Mouse (Mus musculus): ENCODE measurements around the gene Exosc10.

Exosc10 gene

GRCm38 (mm10) chr4:148573222-148573621 is 15.0 kb downstream of the Exosc10 start:
- no peak for DNase-seq (ENCODE audit: low spot score)

DNA sequence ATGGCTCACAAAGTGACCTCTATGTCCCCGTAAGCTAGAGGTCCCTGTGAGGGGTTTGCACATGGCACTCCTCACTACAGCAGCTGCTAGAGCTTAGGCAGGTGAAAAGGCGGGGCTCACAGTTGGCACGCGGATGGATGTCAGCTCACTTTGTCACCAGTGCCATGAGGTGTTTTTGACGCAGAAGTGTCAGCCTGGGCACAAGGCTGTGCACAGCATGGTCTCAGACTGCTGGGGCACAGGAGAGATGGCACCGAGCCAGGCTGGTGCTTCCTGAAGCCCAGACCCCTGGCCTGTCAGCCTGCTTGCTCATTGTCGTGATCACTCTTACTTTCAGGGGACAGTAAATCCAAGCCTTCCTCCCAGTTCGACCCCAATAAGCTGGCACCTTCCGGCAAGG is 22.5 kb downstream of the Exosc10 start:
- DNase-seq (ENCODE audit: low spot score), result no peak

GRCm38 (mm10) chr4:148581422-148581821 is 23.2 kb downstream of the Exosc10 start:
- no peak for DNase-seq (ENCODE audit: low spot score)

- DNase-seq (ENCODE audit: low spot score), result no peak
These were observed 25.0 kb downstream of the Exosc10 start for GRCm38 (mm10) chr4:148583257-148583656.

DNA sequence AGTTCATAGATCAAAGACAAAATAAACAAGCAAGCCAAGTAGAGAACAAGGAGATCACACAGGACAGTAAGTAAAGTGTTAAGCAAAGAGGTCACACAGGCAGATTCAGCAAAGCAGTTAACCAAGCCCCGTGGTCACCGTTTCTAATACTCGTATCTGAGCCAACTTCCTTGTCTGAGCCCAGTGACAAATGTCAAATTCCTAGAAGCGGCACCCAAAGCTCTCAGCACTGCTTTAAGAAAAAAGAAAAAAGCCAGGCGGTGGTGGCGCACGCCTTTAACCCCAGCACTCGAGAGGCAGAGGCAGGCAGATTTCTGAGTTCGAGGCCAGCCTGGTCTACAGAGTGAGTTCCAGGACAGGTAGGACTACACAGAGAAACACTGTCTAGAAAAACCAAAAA is 28.4 kb downstream of the Exosc10 start:
- DNase-seq (ENCODE audit: low spot score), result no peak

- no peak for DNase-seq (ENCODE audit: low spot score)
These were observed 30.6 kb downstream of the Exosc10 start for GRCm38 (mm10) chr4:148588793-148589192.

DNA sequence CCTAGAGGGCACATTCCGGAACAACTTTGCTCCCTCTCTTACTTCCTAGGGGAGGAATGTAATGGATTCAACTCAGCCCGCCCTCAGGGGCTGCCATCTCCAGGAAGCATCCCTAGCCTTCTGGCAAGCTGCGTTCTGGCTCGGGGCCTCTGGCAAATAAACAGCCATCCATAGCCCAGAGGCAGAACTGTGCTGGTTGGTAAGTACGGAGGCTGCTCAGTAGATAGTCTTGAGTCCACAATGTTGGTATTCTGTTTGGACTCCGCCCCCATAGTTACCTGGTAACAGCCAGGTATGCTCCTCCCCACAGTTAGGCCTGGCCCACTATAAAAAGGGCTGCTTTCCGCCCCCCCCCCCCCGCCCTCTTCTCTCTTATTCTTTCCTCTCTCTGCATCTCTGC is 31.3 kb downstream of the Exosc10 start:
- no peak for DNase-seq (ENCODE audit: low spot score)

DNA sequence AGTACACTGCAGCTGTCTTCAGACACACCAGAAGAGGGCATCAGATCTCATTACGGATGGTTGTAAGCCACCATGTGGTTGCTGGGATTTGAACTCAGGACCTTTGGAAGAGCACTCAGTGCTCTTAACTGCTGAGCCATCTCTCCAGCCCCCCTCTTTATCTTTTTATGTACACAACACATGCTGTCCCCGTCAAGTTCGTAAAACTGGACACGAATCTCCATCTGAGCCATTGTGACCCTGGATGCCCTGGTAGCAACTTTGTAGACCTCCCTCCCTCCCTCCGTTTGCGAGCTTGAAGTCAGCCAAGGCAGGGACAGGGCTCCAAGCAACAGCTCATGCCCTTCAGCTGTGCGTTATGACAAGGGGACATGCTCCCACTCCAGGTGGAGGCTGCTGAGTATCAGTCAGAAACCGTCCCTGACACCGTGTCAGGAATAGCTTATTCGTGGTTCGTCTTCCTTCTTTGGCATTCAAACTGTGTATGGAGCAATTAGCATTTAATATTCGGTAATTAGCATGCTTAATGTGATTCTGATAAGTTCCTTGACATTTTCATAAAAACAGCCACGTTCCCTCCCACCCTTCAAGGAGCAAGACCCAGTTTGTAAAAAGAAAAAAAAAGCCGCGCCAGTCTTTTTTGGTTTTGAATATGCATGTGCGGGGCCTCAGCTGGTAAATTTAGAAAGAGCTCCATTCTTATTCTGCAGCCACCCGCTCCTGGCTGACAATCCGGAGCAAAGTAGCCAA is 32.4 kb downstream of the Exosc10 start:
- DNase-seq (ENCODE audit: low spot score), result no peak

DNA sequence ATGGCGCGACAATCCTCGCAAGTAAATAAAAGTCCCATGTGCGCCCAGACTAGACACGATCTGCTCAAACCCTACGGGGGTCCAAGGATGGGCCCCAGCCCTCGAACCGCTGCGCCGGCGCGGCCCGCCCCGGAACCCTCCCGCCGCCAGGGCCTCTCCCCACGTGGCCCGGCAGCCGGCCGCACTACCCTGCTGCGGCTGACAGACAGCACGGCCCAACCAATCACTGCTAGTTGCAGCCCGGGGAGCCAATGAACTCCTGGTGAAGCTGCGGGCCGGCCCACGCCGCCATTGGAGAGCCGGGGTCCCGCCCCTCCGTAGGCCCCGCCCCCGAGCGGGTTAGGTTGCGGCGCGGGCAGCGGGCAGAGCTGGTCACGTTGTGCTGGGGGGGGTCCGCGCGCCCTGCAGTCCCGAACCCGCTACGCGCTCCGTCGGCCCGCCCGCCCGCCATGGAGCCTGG is 33.0 kb downstream of the Exosc10 start, which contains the start of gene Srm:
Srm (plus strand) TSS at position 333 of the 460 bp plus-strand sequence.
- DNase-seq (ENCODE audit: low spot score), result peak; percentile 99

- DNase-seq (ENCODE audit: low spot score), result no peak
These were observed 33.6 kb downstream of the Exosc10 start for GRCm38 (mm10) chr4:148591637-148592380.

DNA sequence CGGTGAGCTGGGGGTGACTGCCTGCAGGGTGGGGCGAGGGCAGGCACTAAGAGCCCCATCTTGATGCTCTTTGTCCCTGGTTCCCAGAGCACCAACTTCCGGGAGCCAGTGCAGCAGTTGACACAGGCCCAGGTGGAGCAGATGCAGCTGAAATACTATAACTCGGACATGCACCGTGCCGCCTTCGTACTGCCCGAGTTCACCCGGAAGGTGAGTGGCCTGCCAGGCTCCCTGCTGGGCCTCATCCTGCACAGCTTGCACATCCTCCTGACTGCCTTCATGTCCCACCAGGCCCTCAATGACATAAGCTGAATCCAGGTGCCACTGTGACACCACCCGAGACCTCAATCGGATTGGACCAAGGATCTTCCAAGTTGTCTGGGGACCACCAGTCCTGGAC is 35.8 kb downstream of the Exosc10 start:
- no peak for DNase-seq (ENCODE audit: low spot score)

- no peak for DNase-seq (ENCODE audit: low spot score)
These were observed 37.7 kb downstream of the Exosc10 start for GRCm38 (mm10) chr4:148595916-148596315.

GRCm38 (mm10) chr4:148596731-148597130 is 38.5 kb downstream of the Exosc10 start:
- no peak for DNase-seq (ENCODE audit: low spot score)

- no peak for DNase-seq (ENCODE audit: low spot score)
These were observed 40.6 kb downstream of the Exosc10 start for GRCm38 (mm10) chr4:148598826-148599225.

- DNase-seq (ENCODE audit: low spot score), result no peak
These were observed 42.1 kb downstream of the Exosc10 start for GRCm38 (mm10) chr4:148600316-148600715.

- DNase-seq (ENCODE audit: low spot score), result no peak
These were observed 43.6 kb downstream of the Exosc10 start for GRCm38 (mm10) chr4:148601871-148602270.

DNA sequence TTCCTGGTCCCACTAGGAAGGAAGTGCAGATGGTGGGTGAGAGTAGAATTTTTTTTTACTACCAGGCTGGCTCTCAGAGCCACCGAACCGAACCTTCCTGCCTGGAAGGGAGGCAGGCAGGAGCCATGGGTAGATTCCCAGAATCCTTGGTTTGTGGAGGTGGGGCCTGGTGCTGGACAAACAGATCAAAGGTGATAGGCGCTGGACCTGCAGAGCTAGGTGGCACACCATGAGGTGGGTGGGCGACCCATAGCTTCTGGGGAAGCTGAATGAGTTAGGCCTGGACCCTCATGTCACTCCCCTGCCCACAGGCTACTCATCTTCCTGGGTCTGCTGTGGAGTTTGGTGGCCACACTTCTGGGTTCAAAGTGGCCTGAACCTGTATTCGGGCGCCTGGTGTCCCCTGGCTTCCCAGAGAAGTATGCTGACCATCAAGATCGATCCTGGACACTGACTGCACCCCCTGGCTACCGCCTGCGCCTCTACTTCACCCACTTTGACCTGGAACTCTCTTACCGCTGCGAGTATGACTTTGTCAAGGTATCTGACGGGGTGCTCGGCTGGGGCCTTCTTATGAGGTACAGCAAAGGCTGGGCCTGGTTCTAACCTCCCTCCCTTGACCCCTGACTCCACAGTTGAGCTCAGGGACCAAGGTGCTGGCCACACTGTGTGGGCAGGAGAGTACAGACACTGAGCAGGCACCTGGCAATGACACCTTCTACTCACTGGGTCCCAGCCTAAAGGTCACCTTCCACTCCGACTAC is 44.3 kb downstream of the Exosc10 start, which contains the start of gene Masp2:
Masp2 (plus strand) TSS at position 198 of the 764 bp plus-strand sequence.
- DNase-seq (ENCODE audit: low spot score), result no peak

DNA sequence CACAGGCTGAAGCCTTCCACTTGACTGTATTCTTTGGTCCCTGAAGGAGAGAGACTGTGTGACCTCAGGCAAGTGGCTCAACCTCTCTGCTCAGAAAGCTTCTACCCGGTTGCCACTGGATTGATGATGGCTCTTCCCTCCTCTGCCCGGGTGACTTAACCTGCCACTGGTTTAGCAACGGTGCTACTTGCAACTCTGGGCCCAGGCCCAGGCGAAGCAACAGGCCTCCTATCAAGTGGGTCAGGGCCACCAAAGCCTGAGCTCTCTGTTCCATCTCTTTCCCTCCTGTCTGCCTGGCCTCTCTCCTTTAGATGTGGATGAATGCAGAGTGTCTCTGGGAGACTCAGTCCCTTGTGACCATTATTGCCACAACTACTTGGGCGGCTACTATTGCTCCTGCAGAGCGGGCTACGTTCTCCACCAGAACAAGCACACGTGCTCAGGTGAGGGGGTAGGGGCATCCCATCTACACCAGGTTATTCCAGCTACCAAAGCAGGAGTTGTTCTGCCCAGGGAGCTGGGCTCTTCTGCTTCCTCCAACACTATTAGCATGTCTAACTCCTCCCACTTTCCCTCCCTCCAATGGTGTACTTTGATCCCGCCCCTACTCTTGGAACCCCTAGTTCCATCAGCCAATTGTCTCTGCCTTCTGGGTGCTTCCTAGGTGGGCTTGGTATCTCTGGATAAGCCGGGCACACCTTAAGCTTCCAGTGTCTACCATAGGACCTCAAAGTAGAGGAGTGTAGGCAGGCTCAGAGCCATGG is 45.3 kb downstream of the Exosc10 start:
- no peak for DNase-seq (ENCODE audit: low spot score)

GRCm38 (mm10) chr4:148604141-148604540 is 45.9 kb downstream of the Exosc10 start:
- no peak for DNase-seq (ENCODE audit: low spot score)

- DNase-seq (ENCODE audit: low spot score), result no peak
These were observed 46.4 kb downstream of the Exosc10 start for GRCm38 (mm10) chr4:148604541-148605165.

DNA sequence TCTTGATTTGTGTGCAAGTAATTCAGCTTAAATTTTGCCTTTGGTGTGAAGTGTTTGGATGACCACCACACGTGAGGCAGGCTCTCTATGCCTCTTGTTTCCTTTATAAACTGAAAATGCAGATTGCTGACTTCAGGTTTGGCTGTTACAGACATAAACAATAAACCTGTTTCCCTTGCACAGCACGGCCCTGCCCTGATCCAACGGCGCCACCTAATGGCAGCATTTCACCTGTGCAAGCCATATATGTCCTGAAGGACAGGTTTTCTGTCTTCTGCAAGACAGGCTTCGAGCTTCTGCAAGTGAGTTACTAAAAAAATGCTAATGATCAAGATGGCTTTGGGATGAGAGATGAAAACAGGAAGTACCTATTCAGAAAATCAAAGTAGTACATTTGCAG is 49.5 kb downstream of the Exosc10 start:
- peak; percentile 61 for DNase-seq (ENCODE audit: low spot score)

Data from testis, postnatal 14 days (tissue).